Mouse (Mus musculus) liver, postnatal 0 days (tissue): ENCODE data around the gene Rflna.

Experiments used
- CTCF ChIP-seq: sonication (generic); IDR thresholded peaks from 2 replicates; pipeline ENCODE4 v1.5.1; 2016; ENCODE audit warnings: antibody characterized with exemption, low read depth
- EP300 ChIP-seq: IDR thresholded peaks from 2 replicates; pipeline ENCODE4 v1.6.1; 2016; ENCODE audit warnings: antibody characterized with exemption, low read depth, mild to moderate bottlenecking

DNA sequence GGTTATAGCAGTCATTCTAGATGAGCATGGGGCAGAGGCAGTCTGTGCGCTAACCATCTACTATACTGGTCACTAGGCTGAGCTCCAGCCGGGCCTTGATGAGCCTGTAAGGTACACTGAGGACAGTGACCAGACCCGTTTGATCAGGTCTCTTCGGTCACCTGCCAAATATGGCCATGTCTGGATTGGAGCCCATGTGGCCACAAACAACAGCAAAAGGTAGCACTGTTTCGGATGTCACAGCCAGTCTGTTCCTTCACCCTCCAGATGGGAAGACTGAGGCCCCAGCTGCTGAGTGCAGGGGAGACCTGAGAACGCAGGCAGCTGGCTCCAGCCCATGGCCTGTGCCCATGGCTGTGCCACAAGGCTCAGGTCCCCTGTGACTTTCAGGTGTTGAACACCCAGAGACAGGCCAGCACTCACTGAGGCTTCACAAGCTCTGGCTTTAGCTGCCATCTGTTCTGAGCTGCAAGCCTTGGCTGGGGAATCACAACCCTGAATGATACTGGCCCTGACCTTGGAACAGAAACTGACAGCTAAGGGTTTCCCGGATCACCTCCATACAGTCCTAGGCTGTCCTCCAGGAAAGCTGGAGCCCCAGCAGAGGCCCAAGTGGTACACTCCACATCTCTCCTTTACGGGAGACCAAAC, 36.5 kb downstream of the Rflna start:
- TF ChIP-seq CTCF (no peak), EP300 (no peak)
